In genomic region chr4:138525684-138526083, GRCm38 (mm10) we compare ENCODE assay signal across 26 mouse cellular contexts.
DNase-seq lines count a peak whose midpoint lies in the region; ATAC-seq lines count a peak whose summit lies in the region.
"Had no signal": no experiment of that assay in that cellular context is flagged by ENCODE, and none has a peak within 500 bp of the region (broad histone marks: within the 10 kb centered on the region; RNA-seq: fewer than 3 reads in every experiment).

No protein-coding gene starts in this region.

- 82% methylated on average over 4 of the region's 4 CpGs for WGBS in forebrain, embryonic 10.5 days
- WGBS in forebrain, embryonic 16.5 days = 52% methylated on average over 4 of the region's 4 CpGs
- 61% methylated on average over 4 of the region's 4 CpGs for WGBS in neural tube, embryonic 13.5 days
- 59% methylated on average over 4 of the region's 4 CpGs for WGBS in neural tube, embryonic 15.5 days

- H3K9ac ChIP-seq in forebrain, embryonic 16.5 days (replicated peaks; ENCODE audit: low read depth, low read length) = no peak overlapping the region
- H3K9ac ChIP-seq in neural tube, embryonic 13.5 days = 0 out of 2 replicates have a peak overlapping the region, but pooled peaks have one; percentile 8
- no peak overlapping the region for H3K9ac ChIP-seq in neural tube, embryonic 15.5 days (replicated peaks)
- H3K9ac ChIP-seq: forebrain, embryonic 12.5 days; heart, embryonic 12.5 days; hindbrain, embryonic 14.5 days; limb, embryonic 12.5 days; liver, embryonic 15.5 days; stomach, embryonic 15.5 days had no signal

- DNase-seq in forebrain, embryonic 10.5 days (ENCODE audit: extremely low spot score, low spot score) = no peak
- peak; percentile 73 to 83 for DNase-seq in left cerebral cortex, adult 18-20 months (ENCODE audit: low spot score in 2 of 2)
- DNase-seq in left cerebral cortex, adult 11 months (ENCODE audit: low spot score) = no peak
- peak; percentile 68 for DNase-seq in brain, adult 2 months (ENCODE audit: low read depth, low spot score)
- DNase-seq in adrenal gland, postnatal 4 days (ENCODE audit: low spot score in 2 of 2) = no peak
- DNase-seq: adrenal gland, adult 2 months; cerebellum, adult 18-20 months; heart, adult 2 months; heart, postnatal 4 days; kidney, adult 11 months; kidney, postnatal 14 days; lung, postnatal 36 days; midbrain, embryonic 14.5 days; thymus, postnatal 25 days had no signal

- H3K4me3 ChIP-seq in forebrain, embryonic 10.5 days = no peak overlapping the region
- no peak overlapping the region for H3K4me3 ChIP-seq in forebrain, embryonic 16.5 days (replicated peaks; ENCODE audit: low read length)
- H3K4me3 ChIP-seq in neural tube, embryonic 13.5 days = no peak overlapping the region
- H3K4me3 ChIP-seq in neural tube, embryonic 15.5 days (replicated peaks) = no peak overlapping the region
- H3K4me3 ChIP-seq: erythroblast, embryonic 14.5 days; forebrain, embryonic 12.5 days; heart, adult 2 months; heart, embryonic 12.5 days; limb, embryonic 12.5 days; liver, embryonic 15.5 days; stomach, embryonic 15.5 days had no signal

- peaks cover 14% of the 10 kb centered on the region for H3K4me1 ChIP-seq in forebrain, embryonic 10.5 days
- peaks cover 5% of the 10 kb centered on the region for H3K4me1 ChIP-seq in forebrain, embryonic 16.5 days (replicated peaks; ENCODE audit: control insufficient read depth, insufficient read depth, low read length)
- H3K4me1 ChIP-seq in neural tube, embryonic 13.5 days (replicated peaks) = peaks cover 28% of the 10 kb centered on the region
- H3K4me1 ChIP-seq in neural tube, embryonic 15.5 days = peaks cover 24% of the 10 kb centered on the region
- H3K4me1 ChIP-seq: liver, embryonic 15.5 days; stomach, embryonic 15.5 days had no signal

- H3K27ac ChIP-seq in forebrain, embryonic 10.5 days = 0 out of 2 replicates have a peak overlapping the region, but pooled peaks have one; percentile 20
- no peak overlapping the region for H3K27ac ChIP-seq in forebrain, embryonic 16.5 days (ENCODE audit: low read length)
- H3K27ac ChIP-seq in neural tube, embryonic 13.5 days (replicated peaks) = no peak overlapping the region
- no peak overlapping the region for H3K27ac ChIP-seq in neural tube, embryonic 15.5 days (replicated peaks)
- H3K27ac ChIP-seq: forebrain, embryonic 12.5 days; heart, adult 2 months; hindbrain, embryonic 14.5 days; limb, embryonic 12.5 days; liver, embryonic 15.5 days; stomach, embryonic 15.5 days had no signal

- 0 out of 2 replicates have a peak, but pooled peaks cover 6% of the 10 kb centered on the region for H3K27me3 ChIP-seq in forebrain, embryonic 10.5 days (ENCODE audit: poor library complexity, severe bottlenecking)
- no peaks in the 10 kb centered on the region for H3K27me3 ChIP-seq in forebrain, embryonic 16.5 days (replicated peaks; ENCODE audit: control insufficient read depth, insufficient read depth, low read length)
- no peaks in the 10 kb centered on the region for H3K27me3 ChIP-seq in neural tube, embryonic 13.5 days
- H3K27me3 ChIP-seq in neural tube, embryonic 15.5 days (replicated peaks) = no peaks in the 10 kb centered on the region
- H3K27me3 ChIP-seq: liver, embryonic 15.5 days had no signal

- H3K9me3 ChIP-seq in forebrain, embryonic 10.5 days = no peaks in the 10 kb centered on the region
- H3K9me3 ChIP-seq in forebrain, embryonic 16.5 days (ENCODE audit: control insufficient read depth, low read length) = no peaks in the 10 kb centered on the region
- H3K9me3 ChIP-seq in neural tube, embryonic 13.5 days = no peaks in the 10 kb centered on the region
- H3K9me3 ChIP-seq in neural tube, embryonic 15.5 days (replicated peaks) = no peaks in the 10 kb centered on the region
- H3K9me3 ChIP-seq: forebrain, embryonic 12.5 days; heart, embryonic 12.5 days; limb, embryonic 12.5 days; liver, embryonic 15.5 days; stomach, embryonic 15.5 days had no signal

- no peaks in the 10 kb centered on the region for H3K36me3 ChIP-seq in forebrain, embryonic 10.5 days (replicated peaks)
- H3K36me3 ChIP-seq in forebrain, embryonic 16.5 days (ENCODE audit: control insufficient read depth, insufficient read depth) = no peaks in the 10 kb centered on the region
- no peaks in the 10 kb centered on the region for H3K36me3 ChIP-seq in neural tube, embryonic 13.5 days
- H3K36me3 ChIP-seq in neural tube, embryonic 15.5 days = no peaks in the 10 kb centered on the region
- H3K36me3 ChIP-seq: forebrain, embryonic 12.5 days; heart, embryonic 12.5 days; limb, embryonic 12.5 days; liver, embryonic 15.5 days; stomach, embryonic 15.5 days had no signal

- H3K4me2 ChIP-seq in forebrain, embryonic 16.5 days (ENCODE audit: low read length) = no peak overlapping the region
- no peak overlapping the region for H3K4me2 ChIP-seq in neural tube, embryonic 13.5 days
- no peak overlapping the region for H3K4me2 ChIP-seq in neural tube, embryonic 15.5 days
- H3K4me2 ChIP-seq: forebrain, embryonic 12.5 days; heart, embryonic 12.5 days; hindbrain, embryonic 14.5 days; limb, embryonic 12.5 days; liver, embryonic 15.5 days; stomach, embryonic 15.5 days had no signal

- ATAC-seq in forebrain, embryonic 16.5 days = no peak
- no peak for ATAC-seq in neural tube, embryonic 13.5 days (ENCODE audit: low read depth)
- ATAC-seq in neural tube, embryonic 15.5 days (ENCODE audit: low FRiP score) = no peak
- ATAC-seq: activated CD4-positive, CD25-positive, alpha-beta regulatory T cell, adult 4 months; inflammation-experienced regulatory T-cells, adult 6 months had no signal

Comparison
In these comparisons a context has a peak if more than half of its experiments do, and no peak if none do; other contexts are left out.
1. DNase-seq: peak in left cerebral cortex, adult 18-20 months (2 of 2) and brain, adult 2 months (single experiment); none in forebrain, embryonic 10.5 days (single experiment), left cerebral cortex, adult 11 months (single experiment) and adrenal gland, postnatal 4 days (0 of 2).